Mouse (Mus musculus) cortical plate, adult 2 months (tissue): ENCODE data around the gene Atp6v0a1.

ENCODE experiments used
- CTCF ChIP-seq: fragments of 200-500 bp; IDR thresholded peaks from 2 replicates; pipeline ENCODE4 v1.5.1; 2011; ENCODE audit warnings: mild to moderate bottlenecking, control low read depth, low read length; ENCODE audit not compliant: insufficient read depth; ENCODE audit errors: extremely low read depth
- POLR2A ChIP-seq: fragments of 200-500 bp; IDR thresholded peaks from 2 replicates; pipeline ENCODE4 v1.6.1; 2011; ENCODE audit warnings: mild to moderate bottlenecking, low read length, control low read depth; ENCODE audit not compliant: insufficient read depth; ENCODE audit errors: extremely low read depth

- TF ChIP-seq CTCF (no peak), POLR2A (no peak)
These were observed 2.4 kb downstream of the Atp6v0a1 start for GRCm38 (mm10) chr11:101011641-101012040.
